Mouse (Mus musculus): ENCODE measurements around the gene Epha4.

The Epha4 gene

DNA sequence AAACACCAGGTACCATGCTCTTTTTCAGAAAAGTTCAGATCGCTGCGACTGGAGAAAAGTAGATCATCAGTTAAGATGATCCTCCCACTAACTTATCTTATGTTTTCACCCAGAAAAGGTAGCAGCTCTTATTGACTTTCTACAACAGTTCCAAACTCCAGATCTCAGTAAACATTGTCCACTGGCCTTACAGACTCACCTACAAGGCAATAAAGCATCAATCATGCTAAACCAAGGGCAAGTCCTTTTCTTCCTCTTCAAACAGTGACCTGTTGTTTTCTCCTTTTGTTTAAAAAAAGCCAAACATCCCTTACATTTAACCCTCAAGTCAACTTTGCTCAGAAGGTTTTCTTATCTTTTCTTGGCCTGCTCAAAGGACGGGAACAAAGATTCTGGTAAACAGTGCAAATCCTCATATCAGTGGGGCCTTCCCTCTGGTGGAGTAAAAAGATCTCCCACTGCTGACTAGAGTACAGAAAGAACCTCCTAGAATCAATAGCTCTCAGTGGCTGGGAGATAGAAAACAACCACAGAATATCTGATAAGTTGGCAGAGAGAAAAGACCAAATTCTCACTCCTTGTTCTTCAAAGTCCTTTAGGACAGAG, 39.0 kb downstream of the Epha4 start:
- DNase-seq (ENCODE audit: low spot score) = no peak

DNA sequence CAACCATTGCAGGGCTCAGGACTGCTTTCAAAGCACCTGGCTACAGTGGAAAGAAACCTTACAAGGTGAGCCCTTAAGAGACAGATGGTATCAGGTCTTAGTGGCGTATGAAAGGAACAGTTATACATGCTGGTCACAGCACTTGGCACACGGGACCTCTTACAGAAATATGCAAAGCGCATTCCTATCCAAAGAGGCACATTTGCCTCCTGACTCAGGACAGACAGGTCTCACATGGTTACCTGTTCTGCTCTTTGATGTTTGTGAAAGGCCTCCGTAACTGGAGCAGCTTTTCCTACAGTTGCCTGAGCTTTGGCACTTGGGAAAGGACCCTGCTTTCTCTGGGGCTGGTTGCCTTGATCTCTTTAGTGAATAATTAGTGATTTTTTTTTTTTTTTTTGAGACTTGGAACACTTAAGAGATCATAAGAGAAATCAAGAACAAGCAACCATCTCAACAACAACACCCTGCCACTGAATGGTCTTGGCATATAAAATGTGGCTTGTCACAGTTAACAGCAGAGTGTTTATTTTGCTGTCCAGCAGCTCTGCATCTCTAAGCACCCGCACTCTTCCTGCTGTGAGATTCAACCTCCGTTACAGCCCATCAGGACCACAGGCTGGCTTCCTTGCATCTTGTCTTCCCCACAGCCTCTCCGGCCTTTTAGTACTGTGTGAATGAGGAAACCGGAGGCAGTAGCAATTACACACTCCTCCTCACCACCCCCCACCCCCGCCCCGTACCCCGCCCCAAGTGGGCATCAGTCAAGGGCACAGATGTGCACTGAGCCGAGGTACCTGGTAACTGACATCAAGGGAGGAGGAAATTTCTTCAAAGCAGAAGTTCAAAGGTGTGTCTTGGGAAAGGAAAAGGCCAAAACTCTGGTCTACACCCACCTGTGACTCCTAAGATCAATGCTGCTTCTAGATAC, 41.2 kb downstream of the Epha4 start:
- no peak for DNase-seq (ENCODE audit: low spot score)

DNA sequence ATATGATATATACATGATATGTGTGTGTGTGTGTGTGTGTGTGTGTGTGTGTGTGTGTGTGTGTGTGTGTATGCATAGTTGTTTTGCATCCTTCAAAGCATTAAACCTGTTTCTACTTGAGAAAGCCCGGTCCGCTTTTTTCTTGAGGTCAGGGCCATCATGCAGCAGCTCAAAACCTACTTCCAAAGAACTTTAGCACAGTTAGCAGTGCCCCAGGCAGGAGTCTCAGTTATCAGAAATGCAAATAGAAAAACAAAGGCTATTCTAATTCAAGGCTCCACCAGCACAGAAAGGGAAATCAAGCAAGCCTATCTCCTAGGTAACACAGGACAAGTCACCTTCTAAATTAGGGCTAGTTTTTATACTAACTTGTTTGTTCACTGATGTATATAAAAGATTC, 42.3 kb downstream of the Epha4 start:
- no peak for DNase-seq (ENCODE audit: low spot score)

DNA sequence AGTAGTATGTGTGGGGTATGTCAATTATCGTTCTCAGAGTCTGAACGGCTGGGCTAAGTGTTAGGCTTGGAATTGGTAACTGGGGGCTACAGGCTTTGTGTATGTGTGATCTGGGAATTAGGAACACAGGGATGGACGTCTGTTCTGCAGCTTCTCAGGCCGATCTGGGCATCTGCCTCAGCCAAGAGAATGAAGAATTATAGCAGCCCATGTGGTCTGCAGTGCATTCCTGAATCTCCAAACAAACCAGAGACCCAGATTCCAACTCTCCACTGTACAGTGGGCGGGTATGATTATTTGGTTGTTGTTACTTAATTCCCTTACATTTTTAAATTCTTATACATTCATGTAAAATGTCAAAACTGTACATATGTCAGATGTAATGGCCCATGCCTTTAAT, 43.4 kb downstream of the Epha4 start:
- DNase-seq (ENCODE audit: low spot score) = no peak

DNA sequence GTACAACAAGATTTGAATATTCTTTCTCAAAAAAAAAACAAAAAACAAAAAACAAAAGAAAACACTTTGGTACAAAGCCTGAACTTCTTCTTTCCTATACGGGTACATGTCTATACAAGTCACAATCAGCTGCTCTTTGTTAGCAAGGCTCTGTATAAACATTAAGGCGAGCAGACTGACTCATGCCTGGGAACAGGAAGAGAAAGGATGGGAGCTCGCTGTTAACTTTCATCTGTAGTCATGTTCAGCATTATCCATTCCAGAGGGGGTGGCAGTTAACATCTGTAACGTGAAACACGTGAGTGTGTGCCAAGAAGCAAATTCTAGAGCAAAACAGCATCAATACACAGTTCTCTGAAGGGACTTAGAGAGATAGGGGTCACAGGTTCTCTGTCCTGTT, 43.9 kb downstream of the Epha4 start:
- DNase-seq (ENCODE audit: low spot score) = no peak

DNA sequence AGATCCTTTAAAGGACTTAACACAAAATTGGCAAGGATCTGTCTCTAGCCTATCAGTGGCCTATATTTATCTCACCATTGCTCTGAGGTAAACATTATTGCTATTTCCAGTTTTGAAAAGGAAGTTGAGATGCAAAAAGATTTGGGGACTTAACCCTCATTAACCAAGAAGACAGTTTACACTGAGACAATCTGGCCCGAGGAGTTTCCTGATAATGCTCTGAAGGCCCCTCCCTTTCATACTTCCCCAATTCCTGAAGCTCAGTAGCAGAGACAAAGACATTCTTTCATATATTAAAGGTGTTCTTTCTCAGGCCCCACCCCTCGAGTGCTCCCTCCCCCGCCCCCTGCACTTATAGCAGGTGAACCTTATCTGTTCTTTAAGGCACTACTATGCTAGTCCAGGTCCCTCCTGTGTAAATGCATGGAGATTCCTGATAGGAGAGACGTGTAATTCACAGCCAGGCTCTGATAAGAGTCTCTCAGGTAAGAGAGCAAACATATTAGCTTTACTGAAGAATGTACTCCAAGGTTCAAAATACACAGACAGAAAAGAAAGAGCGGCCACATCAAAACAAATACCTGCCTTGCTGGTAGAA, 46.1 kb downstream of the Epha4 start:
- no peak for DNase-seq (ENCODE audit: low spot score)

DNA sequence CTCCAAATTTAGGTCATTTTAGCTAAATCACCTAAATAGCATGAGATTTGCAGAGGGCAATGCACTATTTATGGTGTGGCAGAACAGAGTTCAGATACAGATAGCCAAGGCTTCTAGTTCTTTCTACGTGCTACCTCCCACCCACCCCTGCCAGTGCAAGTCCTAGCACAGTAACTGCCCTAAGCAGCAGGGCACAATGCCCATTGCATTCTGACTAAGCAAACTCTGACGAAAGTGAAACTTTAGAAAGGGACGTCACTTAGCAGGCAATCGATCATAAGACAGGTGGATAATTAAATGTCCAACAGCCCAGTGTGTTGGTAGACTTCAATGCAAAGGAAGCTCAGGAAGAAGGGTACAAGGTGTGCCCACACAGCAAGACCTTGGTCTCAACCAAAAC, 49.4 kb downstream of the Epha4 start:
- DNase-seq (ENCODE audit: low spot score) = no peak

DNA sequence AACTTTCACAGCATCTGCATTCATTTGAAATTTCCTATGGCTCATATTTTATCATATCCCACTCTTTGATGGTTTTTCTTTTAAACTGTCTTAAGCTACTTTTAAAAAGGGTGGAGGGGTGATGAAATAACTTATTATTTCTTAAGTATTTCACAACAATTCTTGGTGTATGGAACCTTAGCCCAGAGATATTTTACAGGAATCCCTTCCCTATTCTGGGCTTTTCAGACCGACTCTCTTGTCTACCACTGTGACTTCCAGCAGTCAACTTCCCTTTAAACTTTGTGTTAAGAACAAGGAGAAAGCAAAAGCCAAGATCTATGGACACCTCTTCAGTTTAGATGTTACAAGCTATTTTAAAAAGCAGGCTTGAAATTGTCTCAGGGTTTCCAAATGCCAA, 50.8 kb downstream of the Epha4 start:
- no peak for DNase-seq (ENCODE audit: low spot score)

DNA sequence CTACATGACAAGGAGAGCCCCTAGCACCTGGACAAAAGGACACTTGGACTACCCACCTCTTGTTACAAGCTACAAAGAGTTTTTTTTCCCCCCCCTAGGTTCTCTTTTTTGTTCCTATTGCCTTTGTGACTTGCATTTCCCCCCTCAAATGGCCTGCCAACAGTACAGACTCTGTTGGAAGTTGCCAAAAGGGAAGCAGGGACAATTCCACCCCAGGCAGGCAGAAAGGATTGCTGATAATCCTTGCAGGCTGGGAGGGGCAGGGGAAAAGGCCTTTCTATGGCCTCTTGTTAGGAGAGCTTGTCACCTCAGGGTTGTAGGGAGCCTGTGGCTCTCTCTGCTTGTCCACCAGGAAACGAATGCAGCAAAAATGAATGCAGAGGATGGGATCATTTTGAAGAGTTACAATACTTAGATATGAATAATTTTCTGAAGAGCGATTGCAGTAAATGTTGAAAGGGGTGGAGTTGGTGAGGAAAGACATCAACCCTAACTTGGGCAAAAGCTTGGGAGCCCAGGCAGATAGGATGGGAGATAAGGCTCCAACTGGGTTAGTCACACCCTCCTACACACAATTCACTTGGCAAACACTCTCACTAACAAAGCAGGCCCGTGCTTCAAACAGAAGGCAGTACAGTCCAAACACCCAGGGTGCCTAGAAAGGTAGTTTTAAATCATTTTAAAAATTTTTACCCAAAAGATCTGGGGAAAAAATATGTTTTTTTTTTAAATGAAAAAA, 52.8 kb downstream of the Epha4 start:
- DNase-seq (ENCODE audit: low spot score) = no peak

DNA sequence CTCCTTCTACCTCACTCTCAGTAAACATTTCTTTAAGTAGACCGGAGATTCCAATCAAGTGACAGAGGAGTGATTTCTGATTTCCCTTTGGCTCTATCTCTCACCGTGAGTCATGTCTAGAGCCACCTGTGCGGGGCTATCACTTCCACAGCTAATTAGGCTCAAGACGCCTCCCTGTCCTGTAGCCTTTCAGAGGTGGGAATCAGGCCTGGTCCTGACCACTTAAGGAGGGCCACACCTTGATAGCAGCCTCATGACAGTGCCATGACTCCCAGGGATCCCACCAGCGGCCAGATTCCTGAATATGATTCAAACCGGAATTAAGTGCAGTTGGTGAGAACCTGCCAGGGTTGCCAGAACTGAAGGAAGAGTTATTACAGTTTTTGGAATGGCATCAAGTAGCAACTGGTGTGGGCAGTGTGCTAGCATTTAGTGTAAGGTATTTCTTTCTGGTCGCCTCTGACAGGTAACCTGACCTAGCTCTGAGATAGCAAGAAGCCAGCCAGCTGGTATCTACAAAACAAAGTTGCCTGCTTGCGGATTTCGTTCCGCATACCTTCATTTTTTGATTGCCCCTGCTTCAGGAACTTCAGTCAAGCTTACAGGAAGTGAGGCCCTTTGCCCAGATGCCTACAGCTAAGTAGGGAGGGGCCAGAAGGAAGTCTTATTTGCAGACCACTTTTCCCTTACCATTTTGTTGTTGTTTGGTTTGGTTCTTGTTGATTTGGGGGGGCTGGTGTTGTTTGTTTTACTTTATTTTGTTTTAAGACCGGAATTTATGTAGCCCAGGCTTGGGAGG, 53.9 kb downstream of the Epha4 start:
- DNase-seq (ENCODE audit: low spot score) = no peak

DNA sequence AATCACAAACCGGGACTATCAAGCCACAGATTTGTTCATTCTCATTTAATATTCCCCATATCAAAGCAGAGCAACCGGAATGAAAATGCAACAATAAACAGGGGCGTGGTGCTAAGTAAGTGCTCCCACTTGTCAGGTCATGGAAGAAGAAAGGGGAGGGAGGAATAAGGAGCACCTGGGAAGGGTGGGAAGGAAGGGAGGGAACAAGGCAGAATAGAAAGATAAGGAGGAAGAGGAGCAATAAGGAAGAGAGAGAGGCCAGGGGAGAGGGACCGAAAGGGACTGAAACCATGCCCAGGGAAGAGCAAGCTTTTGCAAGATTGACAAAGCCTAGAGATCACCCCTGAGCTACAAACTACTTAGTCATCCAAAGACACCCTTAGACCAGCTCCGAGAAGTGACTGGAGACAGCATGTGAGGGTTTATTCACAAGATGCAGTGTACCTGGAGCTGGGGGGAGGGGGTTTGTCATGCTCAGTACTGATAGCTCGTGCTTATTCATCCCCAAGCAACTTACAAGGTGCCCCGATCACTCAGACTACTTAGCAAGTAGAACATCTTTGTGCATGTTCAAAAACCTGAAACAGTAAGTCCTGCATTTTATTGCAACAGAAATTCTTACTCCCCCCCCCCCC, 56.0 kb downstream of the Epha4 start:
- DNase-seq (ENCODE audit: low spot score) = no peak

DNA sequence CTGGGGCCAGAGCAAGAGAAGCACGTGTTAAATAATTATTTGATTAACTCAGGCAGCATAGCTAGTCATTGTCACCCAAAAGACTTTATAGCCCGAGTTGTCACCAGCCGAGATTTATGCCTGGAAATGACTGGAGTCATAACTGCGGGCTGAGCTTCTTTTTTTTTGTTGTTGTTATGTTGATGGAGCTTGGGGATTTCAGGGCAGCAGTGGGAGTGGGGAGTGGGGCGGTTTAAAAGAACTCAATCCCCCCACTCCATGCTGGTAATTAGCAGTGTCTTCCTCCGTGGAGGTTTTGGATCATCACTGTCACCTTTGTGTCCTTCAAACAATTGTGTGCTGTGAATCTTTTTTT, 57.5 kb downstream of the Epha4 start:
- DNase-seq (ENCODE audit: low spot score) = no peak

DNA sequence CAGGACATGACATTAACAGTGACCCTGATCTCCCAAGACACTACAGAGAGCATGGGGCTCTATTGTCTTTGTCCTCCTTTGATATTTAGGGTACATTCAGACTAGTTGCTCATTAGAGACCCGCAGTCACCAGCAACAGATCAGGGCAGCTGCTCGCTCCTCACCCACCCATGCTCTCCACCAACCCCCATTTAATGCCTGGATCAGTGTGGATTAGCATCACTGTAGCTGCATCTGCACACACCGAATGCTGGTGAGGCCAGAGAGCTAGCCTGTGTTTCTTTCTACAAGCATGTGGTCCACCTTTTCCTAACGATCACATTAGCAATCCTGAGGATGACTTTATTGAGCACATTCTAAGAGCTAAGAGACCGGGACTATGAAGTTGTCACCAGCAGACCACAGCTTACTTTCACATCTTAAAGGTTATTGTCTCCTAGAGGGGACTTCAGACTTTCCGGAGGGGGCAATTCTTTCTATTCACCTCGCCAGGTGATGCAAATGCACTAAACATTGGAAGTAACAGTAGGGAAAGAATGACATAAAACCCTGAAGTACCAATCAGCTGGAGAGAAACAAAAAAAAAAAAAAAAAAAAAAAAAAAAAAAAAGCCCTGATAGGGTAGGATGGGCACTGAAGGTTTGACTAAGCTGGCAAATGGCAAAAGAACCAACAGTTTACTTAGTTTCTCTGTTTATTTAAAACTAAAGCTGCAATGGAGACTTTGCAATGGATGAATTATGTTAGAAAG, 58.0 kb downstream of the Epha4 start:
- no peak for DNase-seq (ENCODE audit: low spot score)

DNA sequence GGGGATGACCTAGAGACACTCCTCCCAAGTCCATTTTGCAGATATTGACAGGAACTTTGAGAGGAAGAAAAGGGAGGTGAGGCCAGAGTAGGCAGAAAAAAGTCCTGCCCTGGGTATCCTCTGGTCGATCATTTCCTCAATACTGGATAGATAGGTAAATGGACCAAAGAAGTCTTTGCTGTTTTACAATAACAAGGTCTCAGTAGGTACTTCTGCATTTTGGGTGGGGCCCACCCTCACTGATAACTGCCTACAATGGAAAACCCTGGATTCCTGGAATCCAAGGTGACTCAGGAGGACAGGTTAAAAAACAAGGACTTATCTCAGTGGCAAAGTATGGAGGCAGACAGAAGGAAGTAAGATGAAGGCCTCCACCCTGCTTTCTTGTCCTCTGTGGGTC, 61.1 kb downstream of the Epha4 start:
- no peak for DNase-seq (ENCODE audit: low spot score)

DNA sequence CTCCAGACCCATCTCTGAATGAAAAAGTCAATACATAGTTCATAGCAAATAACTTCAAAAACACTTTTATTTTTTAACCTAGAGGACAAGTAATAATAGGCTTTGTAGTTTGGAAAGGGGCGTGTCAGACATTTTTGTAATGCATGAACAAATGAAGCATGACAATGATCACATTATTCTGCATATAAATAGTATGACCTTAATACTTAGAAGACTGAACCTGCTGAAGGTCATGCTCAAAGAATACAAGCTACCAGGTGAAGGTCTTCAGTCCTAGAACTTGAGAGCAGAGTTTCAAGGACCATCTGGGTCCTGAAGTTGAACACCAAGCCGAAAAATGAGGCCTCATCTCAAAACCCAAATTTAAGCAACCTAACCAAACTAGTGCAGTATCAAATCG, 62.2 kb downstream of the Epha4 start:
- DNase-seq (ENCODE audit: low spot score) = no peak

DNA sequence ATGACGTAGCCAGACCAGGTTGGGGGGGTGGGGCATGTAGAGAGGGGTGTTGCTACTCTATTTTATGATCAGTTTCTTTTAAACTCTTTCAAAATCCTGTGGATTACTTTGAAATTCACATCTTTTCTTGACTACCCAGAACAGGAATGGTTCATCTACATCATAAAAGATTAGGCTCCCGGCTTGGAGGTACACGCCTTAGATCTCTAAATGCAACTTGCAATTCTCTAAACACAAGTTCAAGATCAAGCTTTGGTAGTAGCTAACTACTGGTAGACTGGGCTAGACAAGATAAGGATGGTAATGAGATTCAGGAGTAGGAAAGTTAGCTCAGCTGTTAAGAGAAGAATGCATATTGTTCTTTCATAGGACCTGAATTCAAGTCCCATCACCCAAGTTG, 63.3 kb downstream of the Epha4 start:
- DNase-seq (ENCODE audit: low spot score) = no peak

DNA sequence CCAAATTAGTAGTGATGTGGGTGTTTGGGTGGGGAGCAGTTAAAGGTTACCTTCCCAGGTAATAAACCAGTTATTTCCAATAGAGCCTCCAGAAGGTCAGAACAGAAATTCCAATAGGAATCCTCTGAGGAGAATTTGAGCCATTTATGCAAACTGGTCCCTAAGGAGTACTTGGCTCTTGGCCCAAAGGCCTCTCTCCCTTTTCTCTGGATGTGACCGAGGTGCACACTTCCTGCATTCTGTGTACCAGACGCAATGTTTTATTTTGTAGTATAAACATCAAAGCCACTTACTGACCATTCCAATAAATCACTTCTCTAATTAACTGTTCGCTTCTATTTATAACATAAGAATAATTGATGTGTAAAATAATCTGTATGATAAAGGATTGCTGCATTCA, 64.7 kb downstream of the Epha4 start:
- no peak for DNase-seq (ENCODE audit: low spot score)

DNA sequence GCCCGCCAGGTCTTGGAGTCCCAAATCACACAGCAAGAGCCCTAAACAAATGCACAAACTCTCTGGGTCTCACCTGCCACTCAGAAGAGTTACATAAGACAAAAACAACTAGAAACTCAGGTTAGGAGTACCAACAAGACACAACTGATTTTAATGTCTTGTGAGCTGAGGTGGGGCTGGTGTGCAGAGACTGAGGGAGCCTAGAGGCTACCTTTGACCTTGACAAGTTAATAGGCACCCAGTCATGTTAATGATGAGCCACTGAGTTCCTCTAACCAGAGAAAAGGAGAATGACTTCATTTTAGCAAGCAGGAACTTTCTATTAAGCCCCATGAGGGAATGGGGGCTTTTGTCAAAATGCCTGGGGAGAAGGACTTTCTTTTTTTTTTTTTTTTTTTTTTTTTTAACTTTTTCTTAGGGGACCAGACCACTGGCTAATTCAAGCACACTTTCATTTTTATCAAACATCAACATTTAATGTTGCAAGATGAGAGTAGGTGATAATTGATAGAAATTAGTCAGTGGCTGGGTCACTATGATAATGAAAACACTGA, 67.8 kb downstream of the Epha4 start:
- no peak for DNase-seq (ENCODE audit: low spot score)

DNA sequence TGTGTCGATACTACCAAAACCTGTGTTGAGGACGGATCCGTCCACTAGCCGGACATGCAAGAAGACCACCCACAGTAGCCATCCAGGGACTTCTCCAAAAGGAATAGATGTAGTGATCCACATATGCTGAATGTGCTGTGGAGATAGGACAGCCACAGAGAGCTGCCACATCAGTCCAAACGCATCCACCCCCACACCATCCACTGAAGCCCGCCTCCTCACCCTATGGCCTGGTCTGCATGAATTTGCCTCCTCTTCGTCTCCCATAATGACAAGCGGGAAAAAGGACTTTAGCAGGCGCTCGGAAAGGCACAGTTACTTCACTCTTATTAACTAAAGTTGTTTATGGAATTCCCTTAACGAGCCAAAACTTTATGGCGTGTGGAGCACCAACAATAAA, 68.5 kb downstream of the Epha4 start:
- no peak for DNase-seq (ENCODE audit: low spot score)

DNA sequence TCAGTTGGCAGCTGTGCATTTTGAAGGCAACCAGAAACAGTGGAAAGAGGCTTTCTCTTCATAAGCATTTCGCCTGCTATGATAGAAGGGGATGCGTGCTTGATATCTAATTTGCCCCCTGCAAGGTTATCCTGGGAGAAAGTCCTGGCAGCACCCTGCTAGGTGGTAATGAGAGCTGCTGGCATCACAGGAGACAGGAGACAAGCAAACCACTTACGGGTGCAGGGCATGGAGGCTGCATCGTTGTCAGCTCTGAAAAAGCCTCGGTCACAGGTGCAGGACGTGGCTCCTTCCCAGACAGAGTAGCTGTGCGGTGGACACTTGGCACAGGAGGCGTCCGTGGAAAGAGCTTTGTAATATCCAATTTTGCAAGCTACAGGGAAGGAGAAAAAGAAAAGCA, 70.2 kb downstream of the Epha4 start:
- no peak for DNase-seq (ENCODE audit: low spot score)

Data from MN1 (cell line).